Mouse (Mus musculus) c-Kit-negative CD71-positive TER-119-positive erythroid progenitor cells, embryonic 14.5 days (primary cell): Measurements from ENCODE around the gene Tuft1.
"Not testable (repeated sequence)": the region's sequence is repeated elsewhere in the genome, so short reads cannot be mapped to it uniquely, and the experiment has no call there.

Experiments
- DNase-seq: peaks from one replicate; pipeline ENCODE4 v3.0.0-alpha.2; 2013; ENCODE audit warnings: low read depth, low spot score

The Tuft1 gene

GRCm38 (mm10) chr3:94658740-94659095 lies at the start of gene Tuft1:
TSS of gene Tuft1 (minus strand) at chr3:94658872.
- not testable (repeated sequence) for DNase-seq

DNA sequence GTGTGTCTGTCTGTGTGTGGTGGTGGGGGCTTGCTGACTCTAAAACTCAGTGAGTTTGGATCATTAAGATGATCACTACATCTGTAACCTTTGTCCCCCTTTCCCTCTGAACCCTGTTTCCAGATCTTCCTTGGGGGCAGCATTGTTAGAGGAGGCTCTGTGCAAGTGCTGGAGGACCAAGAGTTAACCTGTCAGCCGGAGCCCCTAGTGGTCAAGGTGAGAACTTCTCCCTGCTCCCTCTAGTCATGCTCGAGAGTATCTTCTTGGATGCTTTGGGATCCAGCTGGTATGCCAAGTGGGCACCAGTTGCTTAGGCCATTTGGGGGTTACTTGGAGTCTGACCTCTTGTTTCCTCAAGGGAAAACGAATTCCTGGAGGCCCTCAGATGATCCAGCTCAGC lies 44.7 kb upstream of the Tuft1 start:
- peak; percentile 26 for DNase-seq

GRCm38 (mm10) chr3:94702856-94703255 lies 44.2 kb upstream of the Tuft1 start:
- peak; percentile 26 for DNase-seq

DNA sequence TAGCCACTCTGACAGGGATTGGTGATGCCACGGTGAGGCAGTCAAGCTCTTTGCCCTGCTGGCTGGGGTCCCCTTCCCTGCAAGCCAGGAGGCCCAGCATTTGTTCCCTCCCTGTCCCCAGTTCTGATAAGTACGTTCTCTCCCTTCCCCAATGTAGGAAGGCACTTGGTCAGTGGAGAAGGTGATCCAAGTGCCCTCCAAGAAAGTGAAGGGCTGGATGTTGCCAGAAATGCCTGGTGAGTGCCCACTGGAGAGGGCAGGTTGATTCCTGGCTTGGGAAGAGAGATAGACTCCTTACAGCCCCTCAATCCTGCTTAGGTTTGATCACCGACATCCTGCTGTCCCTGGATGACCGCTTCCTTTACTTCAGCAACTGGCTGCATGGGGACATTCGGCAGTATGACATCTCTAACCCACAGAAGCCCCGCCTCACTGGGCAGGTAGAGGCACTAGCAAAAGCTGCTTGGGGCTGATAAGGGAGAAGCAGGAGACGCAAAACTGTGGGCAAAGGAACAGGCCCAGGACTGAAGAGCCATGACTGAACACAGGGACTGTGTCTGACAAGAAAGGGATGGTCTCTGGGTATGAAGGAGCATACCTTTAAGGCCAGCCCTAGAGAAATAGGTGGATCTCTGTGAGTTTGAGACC lies 43.6 kb upstream of the Tuft1 start:
- peak; percentile 69 for DNase-seq

DNA sequence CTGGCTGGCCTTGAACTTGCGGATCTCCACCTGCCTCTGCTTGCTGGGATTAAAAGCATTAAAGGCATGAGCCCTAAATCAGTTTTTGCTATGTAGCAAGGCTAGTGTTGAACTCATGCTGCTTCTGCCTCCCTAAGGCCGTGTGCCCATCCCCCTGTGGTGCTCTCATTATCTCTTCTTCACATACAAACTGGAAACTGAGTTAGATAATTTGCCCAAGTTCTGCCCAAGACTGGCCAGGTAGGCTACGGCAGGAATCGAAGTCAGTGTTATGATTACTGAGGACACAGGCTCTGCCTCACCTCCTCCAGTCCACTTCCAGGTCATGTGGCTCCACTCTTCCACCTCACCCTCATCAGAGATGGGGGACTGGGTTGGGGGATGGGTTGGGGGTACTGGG lies 37.6 kb upstream of the Tuft1 start:
- DNase-seq, result not testable (repeated sequence)

GRCm38 (mm10) chr3:94695591-94695990 lies 36.9 kb upstream of the Tuft1 start:
- DNase-seq, result not testable (repeated sequence)

DNA sequence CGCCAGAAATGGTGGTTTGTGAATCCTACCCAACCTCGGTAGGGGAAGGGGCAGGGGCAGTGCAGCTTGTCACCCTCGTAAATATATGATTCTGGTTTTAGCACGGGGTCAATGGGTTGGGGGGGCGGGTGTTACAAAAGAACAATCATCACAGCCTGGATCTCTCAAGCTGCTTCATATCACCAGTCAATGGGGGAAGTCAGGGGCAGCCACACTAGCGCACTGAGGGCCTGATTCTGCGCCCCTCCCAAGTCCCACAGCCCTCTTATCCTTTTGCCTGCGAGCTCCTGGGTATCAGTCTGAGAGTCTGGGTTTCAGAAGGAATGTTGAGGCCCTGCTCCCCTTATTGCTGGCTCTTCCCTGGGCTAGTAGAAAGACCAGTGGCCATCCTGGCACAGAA lies 35.2 kb upstream of the Tuft1 start:
- not testable (repeated sequence) for DNase-seq

- no peak for DNase-seq
These were observed 34.7 kb upstream of the Tuft1 start, which contains the start of gene Selenbp2 for GRCm38 (mm10) chr3:94693329-94693825. TSS of gene Selenbp2 (plus strand) at chr3:94693556.

- not testable (repeated sequence) for DNase-seq
These were observed 33.0 kb upstream of the Tuft1 start for GRCm38 (mm10) chr3:94691694-94692093.

DNA sequence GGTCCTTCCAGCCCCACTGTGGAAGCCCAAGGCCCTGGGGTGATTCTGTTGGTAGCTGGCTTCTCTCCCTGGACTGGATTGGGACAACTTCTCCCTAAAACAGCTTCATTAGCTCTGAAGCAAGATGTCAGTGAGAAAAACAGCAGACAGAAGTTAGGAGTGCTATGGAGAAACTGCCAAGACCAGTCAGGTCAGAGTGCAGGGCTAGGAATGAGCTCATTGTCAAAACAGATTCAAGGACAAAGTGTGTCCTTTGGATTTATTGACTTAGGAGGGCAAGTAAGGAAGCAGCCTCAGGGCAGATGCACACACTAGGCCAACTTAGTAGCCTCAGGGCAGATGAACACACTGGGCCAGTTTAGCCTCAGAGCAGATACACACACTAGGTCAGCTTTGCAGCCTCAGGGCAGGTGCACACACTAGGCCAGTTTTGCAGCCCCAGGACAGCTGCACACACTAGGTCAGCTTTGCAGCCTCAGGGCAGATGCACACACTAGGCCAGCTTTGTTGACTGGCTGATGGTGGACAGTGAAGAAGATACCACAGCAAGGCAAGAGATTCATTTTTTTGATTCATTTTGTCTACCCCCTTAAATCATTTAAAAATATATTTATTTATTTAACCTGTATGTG lies 32.1 kb upstream of the Tuft1 start:
- no peak for DNase-seq

DNA sequence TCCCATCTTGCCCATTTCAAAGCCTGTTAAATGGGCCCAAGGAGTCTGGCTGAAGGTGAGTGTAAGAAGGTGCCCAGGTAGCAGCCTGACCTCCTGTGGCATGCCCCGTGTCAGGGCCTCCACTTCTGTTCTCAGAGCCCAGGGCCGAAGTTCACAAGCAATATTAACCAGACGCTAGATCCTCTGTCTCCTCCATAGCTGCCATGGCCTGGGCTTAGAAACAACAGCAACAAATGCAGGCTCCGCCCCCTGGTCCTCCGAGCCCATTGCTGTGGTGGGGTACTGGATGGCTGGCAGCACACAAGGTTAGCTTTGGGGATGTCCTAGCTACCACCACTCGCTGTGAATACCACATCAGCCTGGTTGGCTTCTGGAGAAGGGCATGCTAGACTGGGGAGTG lies 31.5 kb upstream of the Tuft1 start:
- DNase-seq, result not testable (repeated sequence)

DNA sequence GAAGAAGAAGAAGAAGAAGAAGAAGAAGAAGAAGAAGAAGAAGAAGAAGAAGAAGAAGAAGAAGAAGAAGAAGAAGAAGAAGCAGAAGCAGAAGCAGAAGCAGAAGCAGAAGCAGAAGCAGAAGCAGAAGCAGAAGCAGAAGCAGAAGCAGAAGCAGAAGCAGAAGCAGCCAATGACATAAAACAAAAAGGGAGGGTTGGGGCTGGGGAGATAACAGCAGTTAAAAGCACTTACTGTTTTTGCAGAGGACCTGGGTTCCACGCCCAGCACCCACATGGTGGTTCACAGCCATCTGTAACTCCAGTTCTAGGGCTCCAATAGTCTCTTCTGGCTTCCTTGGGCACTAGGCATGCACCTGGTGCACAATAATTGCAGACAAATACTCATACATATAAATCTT lies 30.5 kb upstream of the Tuft1 start:
- not testable (repeated sequence) for DNase-seq

DNA sequence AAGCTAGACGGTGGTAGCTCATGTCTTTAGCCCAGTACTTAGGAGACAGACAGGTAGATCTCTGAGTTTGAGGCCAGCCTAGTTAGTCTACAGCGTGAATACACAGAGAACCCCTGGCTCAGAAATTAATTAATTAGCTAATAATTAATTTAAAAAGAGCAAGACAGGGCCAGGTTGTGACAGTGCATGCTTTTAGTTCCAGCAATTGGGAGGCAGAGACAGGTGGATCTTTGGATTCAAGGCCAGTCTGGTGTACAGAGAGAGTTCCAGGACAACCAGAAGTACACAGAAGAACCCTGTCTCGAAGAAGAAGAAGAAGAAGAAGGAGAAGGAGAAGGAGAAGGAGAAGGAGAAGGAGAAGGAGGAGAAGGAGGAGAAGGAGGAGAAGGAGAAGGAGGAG lies 30.0 kb upstream of the Tuft1 start:
- not testable (repeated sequence) for DNase-seq

GRCm38 (mm10) chr3:94685989-94686772 lies 27.5 kb upstream of the Tuft1 start:
- DNase-seq, result not testable (repeated sequence)

DNA sequence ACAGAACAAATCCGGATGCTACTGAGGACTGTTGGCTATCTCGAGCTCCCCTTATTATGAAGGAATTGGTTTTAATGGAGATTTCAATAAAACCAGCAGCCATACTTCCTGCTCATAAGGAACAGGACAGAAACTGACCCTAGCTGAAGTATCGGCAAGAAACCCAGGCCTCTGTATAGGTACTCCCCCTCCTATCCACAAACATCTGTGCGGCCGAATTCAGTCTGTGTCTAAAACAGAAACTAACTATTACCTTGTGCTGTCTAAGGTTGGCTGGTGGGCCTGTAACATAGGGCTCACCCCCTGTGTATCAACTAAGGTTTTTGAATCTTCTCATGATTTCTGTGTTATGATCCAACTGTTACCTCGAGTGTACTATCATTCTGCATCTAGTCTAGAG lies 25.0 kb upstream of the Tuft1 start:
- DNase-seq, result no peak

DNA sequence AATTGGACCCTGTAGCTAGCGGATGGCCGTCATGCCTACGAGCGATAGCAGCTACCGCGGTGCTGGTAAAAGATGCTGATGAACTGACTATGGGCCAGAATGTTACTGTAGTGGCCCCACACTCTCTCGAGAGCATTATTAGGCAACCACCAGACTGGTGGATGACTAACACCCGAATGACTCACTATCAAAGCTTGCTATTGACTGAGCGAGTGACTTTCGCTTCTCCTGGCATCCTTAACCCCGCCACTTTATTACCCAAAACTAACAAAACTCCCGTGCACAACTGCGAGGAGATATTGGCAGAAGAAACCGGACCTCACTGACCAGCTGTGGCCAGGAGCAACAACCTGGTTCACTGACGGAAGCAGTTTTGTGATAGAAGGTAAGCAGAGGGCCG lies 22.1 kb upstream of the Tuft1 start:
- no peak for DNase-seq

- DNase-seq, result not testable (repeated sequence)
These were observed 21.4 kb upstream of the Tuft1 start for GRCm38 (mm10) chr3:94680032-94680431.

GRCm38 (mm10) chr3:94679351-94679841 lies 20.7 kb upstream of the Tuft1 start:
- DNase-seq, result no peak

GRCm38 (mm10) chr3:94675101-94675500 lies 16.4 kb upstream of the Tuft1 start:
- not testable (repeated sequence) for DNase-seq

- DNase-seq, result not testable (repeated sequence)
These were observed 7.2 kb upstream of the Tuft1 start for GRCm38 (mm10) chr3:94665896-94666295.

DNA sequence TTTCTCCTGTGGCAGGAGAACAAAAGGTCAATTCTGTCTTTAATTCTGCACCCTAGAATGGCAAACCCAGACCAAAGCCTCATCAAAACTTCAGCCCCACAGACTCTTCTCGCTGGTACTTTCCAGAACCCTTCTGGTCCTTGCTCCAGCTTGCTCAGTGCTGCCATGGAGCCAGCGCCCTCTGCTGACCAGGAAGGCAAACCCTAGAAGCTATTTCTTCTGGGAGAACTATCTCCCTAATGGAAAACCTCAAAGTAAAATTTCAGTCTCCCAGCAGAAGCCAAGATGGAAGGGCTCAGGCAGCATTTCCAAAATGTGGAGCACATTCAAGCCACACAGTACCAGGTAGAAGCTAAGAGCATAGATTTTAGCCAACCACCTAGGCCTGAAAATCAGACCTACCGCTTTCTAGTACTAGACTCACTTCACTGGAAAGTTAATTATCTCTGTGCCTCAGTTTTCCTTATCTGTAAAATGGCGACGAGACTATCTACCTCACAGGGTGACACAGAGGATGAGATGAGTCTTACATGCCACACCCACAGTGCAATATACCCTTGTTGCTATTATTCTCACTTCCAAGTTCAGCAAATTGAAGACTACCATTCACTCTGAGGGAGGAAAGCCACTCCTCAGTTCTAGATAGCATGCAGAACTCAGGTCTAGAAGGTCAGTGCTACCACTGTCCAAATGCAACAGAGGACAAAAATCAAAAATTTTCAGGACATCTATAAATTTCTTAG lies 6.6 kb upstream of the Tuft1 start:
- not testable (repeated sequence) for DNase-seq
